Comparison of ENCODE assay signal across 9 mouse cellular contexts in the genomic region with DNA sequence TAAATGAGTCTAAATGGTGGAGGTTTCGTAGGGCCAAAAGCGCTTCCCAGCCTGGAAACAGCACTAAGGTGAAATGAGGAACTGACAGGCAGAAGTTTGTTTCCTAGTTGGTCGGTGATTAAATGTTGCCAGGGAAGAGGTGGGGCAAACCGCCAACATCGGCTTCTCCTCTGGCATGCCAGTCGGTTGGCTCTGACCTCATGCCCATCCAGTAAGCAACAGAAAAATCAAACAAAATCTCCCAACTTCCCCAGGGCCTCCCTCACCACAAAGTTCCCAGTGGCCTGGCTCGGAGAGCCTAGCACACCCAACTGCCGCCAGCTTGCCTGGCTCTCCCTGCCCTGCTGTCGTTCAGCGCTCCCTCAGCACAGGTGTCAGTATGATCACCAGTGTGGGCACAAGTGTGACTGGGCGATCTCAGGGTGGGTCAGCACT. TPM values are rescaled to one million over a fixed set of nuclear protein-coding genes. Genes with fewer than 3 reads are reported as not detected.
A peak's percentile ranks its signal among the peaks of the same experiment; 100 is the strongest.
DNase-seq lines count a peak whose midpoint lies in the region; ATAC-seq and TF ChIP-seq lines count a peak whose summit lies in the region.
"Had no signal": no experiment of that assay in that cellular context is flagged by ENCODE, and none has a peak within 500 bp of the region (broad histone marks: within the 10 kb centered on the region; RNA-seq: fewer than 3 reads in every experiment).

No protein-coding gene starts in this region.

- 7% methylated on average over 10 of the region's 11 CpGs for WGBS in macrophage (ENCODE audit: missing documents)
- 76% methylated on average over 11 of the region's 11 CpGs for WGBS in intestine, embryonic 15.5 days
- 87% methylated on average over 11 of the region's 11 CpGs for WGBS in limb, embryonic 10.5 days

- H3K79me2 ChIP-seq in macrophage (ENCODE audit: inconsistent target) = no peaks in the 10 kb centered on the region; the same call in 1 of the 2 replicates

- H3K4me2 ChIP-seq in intestine, embryonic 15.5 days (replicated peaks) = no peak overlapping the region
- H3K4me2 ChIP-seq: heart, embryonic 15.5 days had no signal

- no peak for TF ChIP-seq CTCF in layer of hippocampus, adult 2 months (conservative IDR thresholded peaks at IDR 0.05)

- no peak overlapping the region for H3K4me3 ChIP-seq in layer of hippocampus, adult 2 months
- H3K4me3 ChIP-seq in macrophage (ENCODE audit: inconsistent target) = no peak overlapping the region
- H3K4me3 ChIP-seq in intestine, embryonic 15.5 days (replicated peaks) = no peak overlapping the region
- no peak overlapping the region for H3K4me3 ChIP-seq in limb, embryonic 10.5 days
- H3K4me3 ChIP-seq: heart, embryonic 15.5 days had no signal

- H3K4me1 ChIP-seq in intestine, embryonic 15.5 days (replicated peaks) = no peaks in the 10 kb centered on the region
- H3K4me1 ChIP-seq in limb, embryonic 10.5 days = peaks cover 31% of the 10 kb centered on the region
- H3K4me1 ChIP-seq: heart, embryonic 15.5 days had no signal

- no peaks in the 10 kb centered on the region for H3K9me3 ChIP-seq in intestine, embryonic 15.5 days
- no peaks in the 10 kb centered on the region for H3K9me3 ChIP-seq in limb, embryonic 10.5 days (replicated peaks)
- H3K9me3 ChIP-seq: heart, embryonic 15.5 days had no signal

- no peaks in the 10 kb centered on the region for H3K36me3 ChIP-seq in macrophage (ENCODE audit: inconsistent target)
- H3K36me3 ChIP-seq in intestine, embryonic 15.5 days = no peaks in the 10 kb centered on the region
- no peaks in the 10 kb centered on the region for H3K36me3 ChIP-seq in limb, embryonic 10.5 days
- H3K36me3 ChIP-seq: heart, embryonic 15.5 days had no signal

- ATAC-seq in intestine, embryonic 15.5 days = no peak

- H3K27ac ChIP-seq in layer of hippocampus, adult 2 months = no peak overlapping the region
- peak overlapping the region; percentile 27 for H3K27ac ChIP-seq in macrophage
- no peak overlapping the region for H3K27ac ChIP-seq in intestine, embryonic 15.5 days
- H3K27ac ChIP-seq in limb, embryonic 10.5 days = no peak overlapping the region; the same call in 1 of the 2 replicates
- H3K27ac ChIP-seq: heart, embryonic 15.5 days had no signal

- H3K27me3 ChIP-seq in intestine, embryonic 15.5 days (replicated peaks) = no peaks in the 10 kb centered on the region
- peaks cover 11% of the 10 kb centered on the region; the same call in 1 of the 2 replicates for H3K27me3 ChIP-seq in limb, embryonic 10.5 days (ENCODE audit: low read depth, poor library complexity, severe bottlenecking)
- H3K27me3 ChIP-seq: heart, embryonic 15.5 days had no signal

- H3K9ac ChIP-seq in intestine, embryonic 15.5 days = no peak overlapping the region
- H3K9ac ChIP-seq: heart, embryonic 15.5 days had no signal

- DNase-seq in layer of hippocampus, adult 11-12 months (ENCODE audit: low spot score) = peak; percentile 27
- DNase-seq in layer of hippocampus, adult 2 months (ENCODE audit: low spot score in 2 of 2) = no peak
- DNase-seq in MEL-GATA-1-ER (ENCODE audit: extremely low read depth, low read depth) = peak; percentile 45
- peak; percentile 28 for DNase-seq in cerebellum, adult 9-11 months
- no peak for DNase-seq in limb, embryonic 10.5 days (ENCODE audit: low spot score)
- no peak for DNase-seq in c-Kit-positive CD71-positive TER-119-positive erythroid progenitor cells, embryonic 14.5 days (ENCODE audit: low spot score)

RNA-seq across cellular contexts. Expression of a gene that starts 31.3 kb away (rescaled TPM):
- 10 to 100 TPM in 1 of 2 experiments, 1 to 10 TPM in 1; 8.7 to 11.1 TPM for total RNA-seq in layer of hippocampus, adult 2 months (2021)
- 10 to 100 TPM; 16.8 to 61.0 (median 35.9) TPM for total RNA-seq in macrophage (2018; cell fraction: chromatin; rRNA removed)
- 10 to 100 TPM in 10 of 26 experiments, 1 to 10 TPM in 16; 4.1 to 12.0 (median 8.7) TPM for total RNA-seq in macrophage (2018; cell fraction: cytosol; rRNA removed)
- total RNA-seq in macrophage (2018; cell fraction: nucleus; rRNA removed) = 10 to 100 TPM in 25 of 26 experiments, 1 to 10 TPM in 1; 9.8 to 28.7 (median 19.2) TPM
- 7.4 to 10.5 TPM (median 9.2 TPM) in 3 replicates for polyA plus RNA-seq in macrophage (2018)
- 2.2 and 2.3 TPM in 2 replicates for polyA plus RNA-seq in intestine, embryonic 15.5 days (2015; fragmentation: Nextera tagmentation; extraction: Ambion mirVana)
- polyA plus RNA-seq in limb, embryonic 10.5 days (2016; fragmentation: Nextera tagmentation; extraction: Ambion mirVana) = 2.1 and 2.5 TPM in 2 replicates

Comparison
In these comparisons a context has a peak if more than half of its experiments do, and no peak if none do; other contexts are left out.
1. DNase-seq: peak in layer of hippocampus, adult 11-12 months (single experiment), MEL-GATA-1-ER (single experiment) and cerebellum, adult 9-11 months (single experiment); none in layer of hippocampus, adult 2 months (0 of 2), limb, embryonic 10.5 days (single experiment) and c-Kit-positive CD71-positive TER-119-positive erythroid progenitor cells, embryonic 14.5 days (single experiment).